Mouse (Mus musculus) T-helper 2 cell (primary cell): Measurements from ENCODE around the gene Ccdc8.

Experiments used
- in situ Hi-C: fragments of 300-600 bp; cut with MboI, MseI; formaldehyde crosslinking; loops from one replicate; pipeline ENCODE4 v1.15.1; 2025; ENCODE audit warnings: high pct_unique_total_duplicates

Ccdc8 gene

GRCm38 (mm10) chr7:17045743-17046142, 53.2 kb downstream of the Ccdc8 start:
- in situ Hi-C loops = no loop called here
